Mouse (Mus musculus) CH12.LX (cell line): ENCODE measurements around the gene Uspl1. TPM values are rescaled to one million over a fixed set of nuclear protein-coding genes. Genes with fewer than 3 reads are reported as not detected.

ENCODE experiments used
- DNase-seq: peaks from one replicate; pipeline ENCODE4 v3.0.0-alpha.2; 2013; ENCODE audit errors: extremely low read depth
- H3K27ac ChIP-seq: 2 replicates; pipeline ENCODE4 v1.5.1; 2012; ENCODE audit warnings: low read depth, mild to moderate bottlenecking, control low read depth, moderate library complexity; ENCODE audit not compliant: insufficient read depth
- H3K27me3 ChIP-seq: replicated peaks from 2 replicates; pipeline ENCODE3; 2012; ENCODE audit warnings: inconsistent platforms
- H3K36me3 ChIP-seq, 2 experiments: replicated peaks in 1 of 2; 2 replicates each; pipeline versions ENCODE3 to v1.6.1; 2012; ENCODE audit warnings: inconsistent platforms in 1 of 2, low read length in 1 of 2, mild to moderate bottlenecking in 1 of 2, mixed read lengths in 1 of 2, moderate library complexity in 1 of 2; ENCODE audit not compliant: control insufficient read depth in 1 of 2, insufficient read depth in 1 of 2
- H3K4me1 ChIP-seq, 2 experiments: 2 replicates each; pipeline ENCODE4 v1.6.1; 2012; ENCODE audit warnings: inconsistent platforms in 1 of 2, moderate library complexity in 1 of 2; ENCODE audit not compliant: insufficient read depth in 2 of 2, control insufficient read depth in 1 of 2
- H3K4me2 ChIP-seq: 2 replicates; pipeline ENCODE4 v1.6.1; 2012; ENCODE audit warnings: low read depth, mild to moderate bottlenecking, control low read depth; ENCODE audit not compliant: poor library complexity, insufficient read depth, severe bottlenecking
- H3K4me3 ChIP-seq, 3 experiments: fragments of 150-350 bp in 1 of 3; sonication (generic) in 1 of 3; replicated peaks in 1 of 3; 2 replicates each; pipeline versions ENCODE3 to v1.5.1; 2011 to 2012; ENCODE audit warnings: low read depth in 2 of 3, low read length in 2 of 3, mild to moderate bottlenecking in 2 of 3, moderate library complexity in 2 of 3, control low read depth in 1 of 3, improper control_type of control experiment in 1 of 3, inconsistent platforms in 1 of 3, mixed read lengths in 1 of 3; ENCODE audit not compliant: poor library complexity in 1 of 3
- H3K79me2 ChIP-seq: replicated peaks from 2 replicates; pipeline ENCODE4 v1.6.1; 2012; ENCODE audit warnings: mild to moderate bottlenecking, moderate library complexity; ENCODE audit not compliant: control insufficient read depth, poor library complexity, insufficient read depth, severe bottlenecking; ENCODE audit errors: extremely low read depth
- H3K9ac ChIP-seq: 2 replicates; pipeline ENCODE4 v1.6.1; 2012; ENCODE audit warnings: low read depth, mild to moderate bottlenecking, control low read depth, moderate library complexity; ENCODE audit not compliant: insufficient read depth
- H3K9me3 ChIP-seq: replicated peaks from 2 replicates; pipeline ENCODE3; 2012; ENCODE audit warnings: low read length, inconsistent platforms, mixed read lengths
- CHD1 ChIP-seq: IDR thresholded peaks from 2 replicates; pipeline ENCODE4 v1.6.1; 2012; ENCODE audit warnings: low read depth, low read length, improper control_type of control experiment, inconsistent platforms
- CHD2 ChIP-seq: IDR thresholded peaks from 2 replicates; pipeline ENCODE4 v1.6.1; 2011; ENCODE audit warnings: low read length, improper control_type of control experiment
- CTCF ChIP-seq, 2 experiments: IDR thresholded peaks in 1 of 2; conservative IDR thresholded peaks in 1 of 2; 2 replicates each; pipeline ENCODE4 v1.5.1; 2011 to 2012; ENCODE audit warnings: low read depth in 2 of 2, low read length in 2 of 2, improper control_type of control experiment in 1 of 2, inconsistent platforms in 1 of 2, mild to moderate bottlenecking in 1 of 2, moderate library complexity in 1 of 2
- ELF1 ChIP-seq: IDR thresholded peaks from 2 replicates; pipeline ENCODE4 v1.6.1; 2014; ENCODE audit warnings: low read depth, mild to moderate bottlenecking, inconsistent platforms, low read length, improper control_type of control experiment
- ETS1 ChIP-seq: conservative IDR thresholded peaks from 2 replicates; pipeline ENCODE4 v1.6.1; 2012; ENCODE audit warnings: low read depth, mild to moderate bottlenecking, inconsistent platforms, low read length, improper control_type of control experiment, moderate library complexity
- GABPA ChIP-seq: IDR thresholded peaks from 2 replicates; pipeline ENCODE4 v1.6.1; 2012; ENCODE audit warnings: low read depth, low read length, improper control_type of control experiment, inconsistent platforms; ENCODE audit not compliant: insufficient replicate concordance
- HCFC1 ChIP-seq: IDR thresholded peaks from 2 replicates; pipeline ENCODE4 v1.6.1; 2012; ENCODE audit warnings: low read depth, mild to moderate bottlenecking, inconsistent platforms, low read length, improper control_type of control experiment
- IRF4 ChIP-seq: IDR thresholded peaks from 2 replicates; pipeline ENCODE4 v1.6.1; 2014; ENCODE audit warnings: low read depth, mild to moderate bottlenecking, inconsistent platforms, low read length, improper control_type of control experiment
- KAT2A ChIP-seq: IDR thresholded peaks from 2 replicates; pipeline ENCODE4 v1.6.1; 2012; ENCODE audit warnings: low read length, improper control_type of control experiment, inconsistent platforms; ENCODE audit not compliant: insufficient replicate concordance
- MXI1 ChIP-seq: IDR thresholded peaks from 2 replicates; pipeline ENCODE4 v1.6.1; 2011; ENCODE audit warnings: mild to moderate bottlenecking, low read depth, low read length, improper control_type of control experiment
- MYC ChIP-seq: IDR thresholded peaks from 2 replicates; pipeline ENCODE4 v1.6.1; 2011; ENCODE audit warnings: low read depth, mild to moderate bottlenecking, improper control_type of control experiment, low read length
- NELFE ChIP-seq: IDR thresholded peaks from 2 replicates; pipeline ENCODE4 v1.6.1; 2011; ENCODE audit warnings: low read depth, low read length, improper control_type of control experiment
- POLR2A ChIP-seq: IDR thresholded peaks from 2 replicates; pipeline ENCODE4 v1.6.1; 2011; ENCODE audit warnings: low read depth, mild to moderate bottlenecking, improper control_type of control experiment, low read length
- POLR2AphosphoS2 ChIP-seq: IDR thresholded peaks from 2 replicates; pipeline ENCODE4 v1.6.1; 2011; ENCODE audit warnings: low read depth, low read length, improper control_type of control experiment
- RAD21 ChIP-seq: IDR thresholded peaks from 2 replicates; pipeline ENCODE4 v1.6.1; 2011; ENCODE audit warnings: low read depth, mild to moderate bottlenecking, low read length, improper control_type of control experiment, moderate library complexity
- SIN3A ChIP-seq: IDR thresholded peaks from 2 replicates; pipeline ENCODE4 v1.6.1; 2012; ENCODE audit warnings: low read length, improper control_type of control experiment, inconsistent platforms
- SMC3 ChIP-seq: IDR thresholded peaks from 2 replicates; pipeline ENCODE4 v1.6.1; 2011; ENCODE audit warnings: low read depth, low read length, improper control_type of control experiment
- TBP ChIP-seq: conservative IDR thresholded peaks from 2 replicates; pipeline ENCODE4 v1.6.1; 2011; ENCODE audit warnings: low read depth, low read length, improper control_type of control experiment
- UBTF ChIP-seq: IDR thresholded peaks from 2 replicates; pipeline ENCODE4 v1.6.1; 2012; ENCODE audit warnings: low read depth, mild to moderate bottlenecking, inconsistent platforms, low read length, improper control_type of control experiment, moderate library complexity
- USF1 ChIP-seq: IDR thresholded peaks from 2 replicates; pipeline ENCODE4 v1.6.1; 2014; ENCODE audit warnings: low read depth, mild to moderate bottlenecking, inconsistent platforms, low read length, improper control_type of control experiment
- USF2 ChIP-seq: conservative IDR thresholded peaks from 2 replicates; pipeline ENCODE4 v1.6.1; 2011; ENCODE audit warnings: low read depth, low read length, improper control_type of control experiment
- ZNF384 ChIP-seq: IDR thresholded peaks from 2 replicates; pipeline ENCODE4 v1.6.1; 2012; ENCODE audit warnings: low read depth, low read length, improper control_type of control experiment, inconsistent platforms
- dilution Hi-C: fragments of 300-500 bp; cut with MboI; formaldehyde crosslinking; loops from 2 replicates; pipeline ENCODE4 v1.14.3; 2020; ENCODE audit warnings: low sequenced_read_pairs; ENCODE audit not compliant: extremely low pct_unique_long_range_greater_than_20kb, extremely low pct_ligation_motif_present
- in situ Hi-C: fragments of 300-500 bp; cut with MboI; formaldehyde crosslinking; loops from 3 replicates; pipeline ENCODE4 v1.14.3; 2019; ENCODE audit warnings: low sequenced_read_pairs, low pct_ligation_motif_present, low pct_unique_long_range_greater_than_20kb, mixed read lengths
- polyA plus RNA-seq: library from polyadenylated mRNA; unstranded; fragments of >175 nt; gene quantifications from 2 replicates; pipeline ENCODE4 v1.2.1, GENCODE M21; 2012; ENCODE audit warnings: low read depth; ENCODE audit not compliant: insufficient read length
- total RNA-seq, 2 experiments: library from RNA; depleted of rRNA; stranded (reverse); fragments of 300-350 nt in 1 of 2; fragments of >200 nt in 1 of 2; gene quantifications; 2 replicates each; pipeline ENCODE4 v1.2.3; 2012 to 2014

Gene Uspl1
- total and polyA plus RNA-seq, 3 experiments: 37.9 to 41.6 (median 40.2) TPM

- Histone ChIP-seq H3K36me3 (no peaks in the 10 kb centered on the region), H3K9me3 (peaks cover 3% of the 10 kb centered on the region), H3K4me2 (no peak overlapping the region), H3K4me1 (no peaks in the 10 kb centered on the region), H3K79me2 (no peaks in the 10 kb centered on the region), H3K27ac (no peak overlapping the region), H3K27me3 (no peaks in the 10 kb centered on the region), H3K9ac (no peak overlapping the region), H3K4me3 (no peak overlapping the region)
- dilution Hi-C loops: no loop called here
- in situ Hi-C loops: no loop called here
- TF ChIP-seq SIN3A (no peak), HCFC1 (no peak), MYC (no peak), USF2 (no peak)
- no peak for DNase-seq
Observed at GRCm38 (mm10) chr5:149152063-149152773, 31.9 kb upstream of the Uspl1 start.

GRCm38 (mm10) chr5:149152774-149153155, 31.4 kb upstream of the Uspl1 start:
- Histone ChIP-seq H3K36me3 (no peaks in the 10 kb centered on the region), H3K79me2 (no peaks in the 10 kb centered on the region), H3K27ac (no peak overlapping the region), H3K9me3 (peaks cover 3% of the 10 kb centered on the region)
- no peak for DNase-seq
- no peak for TF ChIP-seq ETS1
- TF ChIP-seq TBP: no peak
- no peak for TF ChIP-seq CHD2
- TF ChIP-seq GABPA: no peak
- TF ChIP-seq POLR2A: no peak
- TF ChIP-seq UBTF: no peak
- no peak for TF ChIP-seq ZNF384
- TF ChIP-seq USF1: no peak
- no peak for TF ChIP-seq RAD21
- TF ChIP-seq ELF1: no peak
- TF ChIP-seq CTCF (conservative IDR thresholded peaks at IDR 0.05 in 1 of 2, IDR thresholded peaks at IDR 0.05 in 1 of 2; ENCODE audit: low read depth in 2 of 2, low read length in 2 of 2): no peak
- TF ChIP-seq POLR2AphosphoS2: no peak
- no peak for TF ChIP-seq CHD1
- TF ChIP-seq MXI1: no peak
- no peak for TF ChIP-seq KAT2A
- TF ChIP-seq NELFE: no peak
- TF ChIP-seq MYC: no peak
- no peak for TF ChIP-seq IRF4
- TF ChIP-seq SMC3: no peak
- TF ChIP-seq, all 38 proteins: peak for 0
- Histone ChIP-seq H3K27me3 (no peaks in the 10 kb centered on the region), H3K4me3 (no peak overlapping the region), H3K9ac (no peak overlapping the region), H3K4me1 (no peaks in the 10 kb centered on the region), H3K4me2 (no peak overlapping the region)
- in situ Hi-C loops (no loop called here), dilution Hi-C loops (no loop called here)
